Mouse (Mus musculus) cerebellum, adult 2 months (tissue): Measurements from ENCODE around the gene Donson.

Experiments used
- CTCF ChIP-seq: fragments of 200-500 bp; IDR thresholded peaks from 2 replicates; pipeline ENCODE4 v1.5.1; 2011; ENCODE audit warnings: low read depth, mild to moderate bottlenecking, control low read depth, low read length, moderate library complexity, borderline replicate concordance; ENCODE audit not compliant: insufficient read depth
- POLR2A ChIP-seq: fragments of 200-500 bp; IDR thresholded peaks from 2 replicates; pipeline ENCODE4 v1.6.1; 2011; ENCODE audit warnings: low read length, control low read depth, borderline replicate concordance; ENCODE audit not compliant: insufficient read depth

DNA sequence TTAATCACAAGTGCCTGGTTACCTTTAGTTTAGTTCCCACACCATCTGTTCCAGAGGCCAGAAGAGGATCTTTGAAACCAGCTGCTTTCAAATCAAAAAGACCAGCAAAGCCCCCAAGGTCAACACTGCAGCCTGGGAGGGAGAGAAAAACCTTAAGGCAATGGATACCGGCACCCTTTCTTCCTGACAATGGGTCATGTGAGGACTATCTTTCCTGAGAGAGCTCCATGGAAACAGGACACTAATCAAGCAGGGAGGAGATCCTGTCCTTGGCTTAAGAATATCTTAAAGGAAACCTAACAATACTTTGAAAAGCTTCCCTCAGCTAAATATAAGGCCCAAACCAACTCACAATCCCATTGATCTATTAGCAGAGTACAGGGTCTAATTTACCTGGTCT is 58.0 kb downstream of the Donson start:
- TF ChIP-seq CTCF (no peak), POLR2A (no peak)
